Mouse (Mus musculus) stomach, embryonic 14.5 days (tissue): Measurements from ENCODE around the gene Brdt. TPM values are rescaled to one million over a fixed set of nuclear protein-coding genes. Genes with fewer than 3 reads are reported as not detected.

ENCODE experiments used
- ATAC-seq: fragments of 200-750 bp; cut with Nextera tagmentation; 2 replicates; pipeline ENCODE4 v1.8.0; 2017; ENCODE audit warnings: low read depth, moderate TSS enrichment; ENCODE audit not compliant: insufficient number of reproducible peaks, insufficient read depth, low FRiP score
- H3K27ac ChIP-seq: fragments of 300-500 bp; sonication (generic); 2 replicates; pipeline ENCODE4 v1.5.1; 2014; ENCODE audit warnings: mild to moderate bottlenecking, low read length, moderate library complexity, mixed read lengths
- H3K27me3 ChIP-seq: fragments of 300-500 bp; sonication (generic); 2 replicates; pipeline ENCODE4 v1.6.1; 2014; ENCODE audit warnings: low read length, control low read depth, mixed read lengths; ENCODE audit not compliant: control insufficient read depth, insufficient read depth
- H3K36me3 ChIP-seq: fragments of 300-500 bp; sonication (generic); 2 replicates; pipeline ENCODE4 v1.6.1; 2014; ENCODE audit warnings: mild to moderate bottlenecking, control low read depth, low read length, moderate library complexity, mixed read lengths; ENCODE audit not compliant: control insufficient read depth, insufficient read depth
- H3K4me1 ChIP-seq: fragments of 300-500 bp; sonication (generic); 2 replicates; pipeline ENCODE4 v1.6.1; 2014; ENCODE audit warnings: low read length, control low read depth, mixed read lengths; ENCODE audit not compliant: control insufficient read depth, insufficient read depth
- H3K4me2 ChIP-seq: fragments of 300-500 bp; sonication (generic); replicated peaks from 2 replicates; pipeline ENCODE4 v1.6.1; 2014; ENCODE audit warnings: low read depth, low read length, control low read depth
- H3K4me3 ChIP-seq: fragments of 300-500 bp; sonication (generic); 2 replicates; pipeline ENCODE4 v1.5.1; 2014; ENCODE audit warnings: low read depth, low read length, control low read depth
- H3K9ac ChIP-seq: fragments of 300-500 bp; sonication (generic); replicated peaks from 2 replicates; pipeline ENCODE4 v1.6.1; 2014; ENCODE audit warnings: low read depth, mild to moderate bottlenecking, control low read depth, low read length, moderate library complexity, mixed read lengths
- H3K9me3 ChIP-seq: fragments of 300-500 bp; sonication (generic); 2 replicates; pipeline ENCODE4 v1.6.1; 2016; ENCODE audit warnings: low read depth, low read length, control low read depth; ENCODE audit not compliant: control insufficient read depth
- WGBS: fragments of 180-500 bp; shearing (Covaris S2); extraction: QIAGEN DNeasy Blood & Tissue Kit; methylation state at CpG from one replicate; pipeline ENCODE4 v1.1.7; 2014; 5-methylcytosine and 5-hydroxymethylcytosine counted together
- polyA plus RNA-seq: library from polyadenylated mRNA; unstranded; fragments of >200 nt; fragmentation: Nextera tagmentation; extraction: Ambion mirVana; gene quantifications from 2 replicates; pipeline ENCODE4 v1.2.1, GENCODE M21; 2014

Brdt gene
- polyA plus RNA-seq, 1 experiment from 2014 or later: 2.5 TPM

DNA sequence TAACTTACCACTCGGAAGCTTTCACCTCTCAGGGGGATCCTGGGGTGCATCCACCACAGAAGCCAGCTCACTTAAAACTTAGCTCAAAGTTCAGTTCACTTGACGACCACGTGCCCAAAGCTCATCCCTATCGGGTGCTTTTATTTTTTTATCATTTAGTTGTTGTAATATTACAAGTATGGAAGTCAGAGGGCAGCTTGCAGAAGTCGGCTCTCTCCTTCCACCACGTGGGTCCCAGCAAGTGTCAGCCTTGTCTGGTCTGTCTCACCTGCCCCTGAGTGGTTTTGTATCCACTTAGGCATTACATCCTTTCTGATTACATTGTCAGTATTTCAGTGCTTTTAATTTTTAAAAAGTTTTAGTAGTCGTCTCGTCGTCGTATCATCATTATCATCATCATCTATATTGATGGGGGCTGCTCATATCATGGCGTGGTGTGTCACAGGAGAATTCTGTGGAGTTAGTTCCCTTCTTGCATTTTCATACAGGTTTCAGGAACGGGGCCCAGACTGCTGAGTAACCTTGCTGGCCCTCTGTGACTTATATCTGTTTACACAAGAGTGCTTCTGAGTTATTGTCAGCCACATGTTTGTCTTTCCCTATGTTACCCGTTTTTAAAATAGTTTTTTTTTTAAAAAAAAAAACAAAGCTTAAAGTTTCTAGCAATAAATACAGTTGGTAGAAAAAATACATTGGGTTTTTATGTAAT lies 26.7 kb upstream of the Brdt start:
- H3K4me3 ChIP-seq: no peak overlapping the region
- no peaks in the 10 kb centered on the region for H3K27me3 ChIP-seq
- WGBS: 44% methylated on average over 13 of the region's 13 CpGs
- no peak overlapping the region for H3K9ac ChIP-seq
- no peak overlapping the region for H3K4me2 ChIP-seq
- no peaks in the 10 kb centered on the region for H3K9me3 ChIP-seq
- H3K27ac ChIP-seq: no peak overlapping the region; the same call in 1 of the 2 replicates
- H3K4me1 ChIP-seq: 0 out of 2 replicates have a peak, but pooled peaks cover 2% of the 10 kb centered on the region
- no peak for ATAC-seq
- no peaks in the 10 kb centered on the region for H3K36me3 ChIP-seq

DNA sequence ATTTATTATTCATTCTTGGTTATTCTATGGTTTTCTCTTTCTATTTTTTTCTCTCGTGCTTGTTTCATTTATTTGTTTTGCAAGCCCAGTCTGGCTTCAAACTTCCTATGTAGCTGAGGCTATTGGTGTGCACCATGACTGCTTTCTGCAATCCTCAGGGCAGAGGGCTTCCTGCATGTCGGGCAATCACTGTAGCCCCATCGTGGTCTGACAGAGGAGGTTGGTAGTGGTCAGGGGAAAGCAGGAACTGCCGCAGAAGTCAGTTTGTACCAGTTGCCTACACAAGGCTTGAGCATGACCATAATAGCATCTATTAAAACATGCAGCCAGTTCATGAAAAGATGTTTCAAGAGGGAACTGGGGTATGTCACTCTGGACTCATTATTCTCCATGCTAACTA lies 23.5 kb upstream of the Brdt start:
- Histone ChIP-seq H3K9ac (no peak overlapping the region), H3K4me1 (0 out of 2 replicates have a peak, but pooled peaks cover 2% of the 10 kb centered on the region), H3K36me3 (no peaks in the 10 kb centered on the region), H3K9me3 (no peaks in the 10 kb centered on the region), H3K4me3 (no peak overlapping the region), H3K4me2 (no peak overlapping the region), H3K27ac (no peak overlapping the region), H3K27me3 (no peaks in the 10 kb centered on the region)
- 74% methylated on average over 4 of the region's 4 CpGs for WGBS
- ATAC-seq: no peak

DNA sequence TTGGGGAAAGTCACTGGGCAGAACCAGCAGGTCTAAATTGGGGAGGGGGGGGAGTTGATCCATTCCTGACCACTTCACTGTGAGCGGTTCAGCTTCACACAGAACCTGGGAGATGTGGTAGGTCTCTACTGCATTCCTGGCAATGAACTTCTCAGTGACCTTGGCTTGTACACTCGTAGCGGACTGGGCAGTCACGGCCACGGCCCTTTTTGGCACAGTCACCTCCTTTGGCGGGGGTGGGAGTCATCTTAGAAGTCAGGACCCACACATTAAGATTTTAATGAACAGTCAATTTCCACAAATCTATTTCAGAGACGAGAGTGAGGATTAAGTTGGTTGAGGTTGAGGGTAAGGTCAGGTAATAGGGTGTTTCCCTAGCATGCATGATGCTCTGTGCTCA lies 13.8 kb upstream of the Brdt start:
- Histone ChIP-seq H3K9ac (no peak overlapping the region), H3K4me3 (no peak overlapping the region), H3K27me3 (no peaks in the 10 kb centered on the region), H3K27ac (no peak overlapping the region), H3K9me3 (0 out of 2 replicates have a peak, but pooled peaks cover 4% of the 10 kb centered on the region), H3K36me3 (no peaks in the 10 kb centered on the region), H3K4me1 (no peaks in the 10 kb centered on the region), H3K4me2 (no peak overlapping the region)
- no peak for ATAC-seq
- WGBS: 91% methylated on average over 7 of the region's 7 CpGs

DNA sequence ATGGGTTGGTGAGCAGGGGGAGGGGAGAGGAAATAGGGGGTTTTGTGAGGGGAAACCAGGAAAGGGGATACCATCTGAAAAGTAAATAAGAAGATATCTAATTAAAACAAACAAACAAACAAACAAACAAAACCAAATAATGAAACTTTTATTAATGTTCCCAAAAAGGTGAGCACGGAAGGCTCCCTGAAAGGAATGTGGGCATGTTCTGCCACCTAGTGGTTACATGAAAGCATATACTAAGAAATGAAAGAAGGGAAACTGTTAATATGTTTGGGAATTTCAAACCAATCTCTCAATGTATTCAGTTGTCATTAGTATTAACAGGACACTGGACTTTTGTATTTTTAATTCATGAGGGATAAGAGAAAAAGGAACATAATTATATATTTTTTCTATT lies 10.3 kb upstream of the Brdt start:
- 9% methylated on average over 1 of the region's 1 CpGs for WGBS
- H3K4me1 ChIP-seq: no peaks in the 10 kb centered on the region
- H3K9me3 ChIP-seq: 0 out of 2 replicates have a peak, but pooled peaks cover 4% of the 10 kb centered on the region
- no peaks in the 10 kb centered on the region for H3K27me3 ChIP-seq
- ATAC-seq: no peak
- H3K36me3 ChIP-seq: no peaks in the 10 kb centered on the region
- H3K4me2 ChIP-seq: no peak overlapping the region
- H3K9ac ChIP-seq: no peak overlapping the region
- H3K27ac ChIP-seq: no peak overlapping the region
- H3K4me3 ChIP-seq: no peak overlapping the region

DNA sequence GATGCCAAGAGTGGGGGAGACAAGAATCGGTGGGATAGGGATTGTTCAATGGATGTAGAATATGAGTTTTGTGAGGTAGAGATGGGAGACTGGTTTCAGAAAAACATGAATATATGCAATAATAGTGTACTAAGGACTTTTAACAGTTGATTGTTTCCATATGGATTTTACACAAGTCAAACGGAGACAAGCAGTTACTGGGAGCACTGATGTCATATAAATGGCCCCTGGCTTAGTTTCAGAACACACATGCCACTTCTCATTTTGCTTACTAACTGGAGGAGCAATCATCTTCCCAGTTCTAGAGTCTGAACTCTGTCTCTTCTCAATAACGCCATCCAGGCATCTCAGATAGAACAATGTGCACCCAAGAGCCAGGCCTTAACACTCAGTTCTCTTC lies 9.4 kb downstream of the Brdt start:
- no peaks in the 10 kb centered on the region for H3K36me3 ChIP-seq
- no peaks in the 10 kb centered on the region for H3K27me3 ChIP-seq
- ATAC-seq: no peak
- no peak overlapping the region for H3K9ac ChIP-seq
- H3K9me3 ChIP-seq: no peaks in the 10 kb centered on the region
- H3K4me2 ChIP-seq: no peak overlapping the region
- no peak overlapping the region for H3K27ac ChIP-seq
- no peaks in the 10 kb centered on the region for H3K4me1 ChIP-seq
- WGBS: 64% methylated on average over 3 of the region's 3 CpGs
- no peak overlapping the region for H3K4me3 ChIP-seq

DNA sequence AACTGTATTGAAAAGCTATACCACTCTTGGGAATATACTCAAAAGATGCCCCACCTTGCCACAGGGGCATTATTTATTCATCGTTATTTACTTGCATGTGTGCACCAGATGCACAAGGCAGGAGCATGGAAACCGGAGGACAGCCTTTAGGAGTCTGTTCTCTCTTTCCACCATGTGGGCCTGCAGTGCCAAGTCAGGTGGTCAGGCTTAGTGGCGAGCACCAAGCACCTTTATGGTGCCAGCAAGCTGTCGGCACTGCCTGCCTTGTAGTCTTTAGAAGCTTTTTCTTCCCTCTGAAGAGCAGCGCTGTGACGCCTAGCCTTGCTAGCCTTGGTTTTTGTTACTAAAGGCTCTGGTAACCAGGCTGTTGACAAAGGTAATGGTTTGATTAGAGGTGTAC lies 11.9 kb downstream of the Brdt start:
- Histone ChIP-seq H3K4me3 (no peak overlapping the region), H3K4me1 (no peaks in the 10 kb centered on the region), H3K9me3 (no peaks in the 10 kb centered on the region), H3K27me3 (no peaks in the 10 kb centered on the region), H3K9ac (no peak overlapping the region), H3K4me2 (no peak overlapping the region), H3K36me3 (no peaks in the 10 kb centered on the region), H3K27ac (no peak overlapping the region)
- 89% methylated on average over 6 of the region's 6 CpGs for WGBS
- ATAC-seq: no peak

DNA sequence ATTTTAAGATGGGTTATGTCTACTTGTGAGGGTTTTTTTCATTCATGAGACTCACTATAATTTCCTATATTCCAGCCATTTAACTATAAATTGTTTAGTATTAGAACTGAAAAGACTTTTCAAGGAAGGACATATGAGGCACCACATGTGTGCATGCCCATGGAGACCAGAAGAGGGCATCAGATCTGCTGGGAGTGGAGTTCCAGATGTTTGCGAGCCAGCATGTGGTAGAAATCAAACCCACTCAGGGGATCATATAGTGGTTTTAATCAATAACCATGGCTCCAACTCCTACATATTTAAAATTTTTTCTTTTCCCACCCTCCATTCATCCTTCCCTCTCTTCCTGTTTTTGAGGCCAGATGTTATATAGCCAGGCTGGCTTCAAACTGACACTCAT lies 15.3 kb downstream of the Brdt start:
- 33% methylated on average over 1 of the region's 1 CpGs for WGBS
- Histone ChIP-seq H3K4me3 (no peak overlapping the region), H3K27ac (no peak overlapping the region)

DNA sequence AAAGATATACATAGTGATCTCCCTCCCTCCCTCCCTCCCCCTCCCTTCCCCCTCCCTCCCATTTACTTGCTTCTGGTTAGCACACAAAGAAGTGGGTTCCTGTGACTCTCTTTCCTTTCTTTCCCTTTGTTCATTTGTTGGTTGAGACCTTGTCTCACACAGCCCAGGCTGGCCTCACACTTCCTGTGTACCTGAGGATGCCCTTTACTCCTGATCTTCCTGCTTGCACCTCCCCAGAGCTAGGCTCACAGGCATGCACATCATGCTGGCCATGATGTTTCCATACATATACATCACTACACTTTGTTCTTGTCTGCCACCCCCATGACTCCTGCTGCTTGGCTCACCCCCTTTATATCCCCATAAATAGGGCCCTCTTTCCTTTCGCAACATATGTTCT lies 21.6 kb downstream of the Brdt start:
- Histone ChIP-seq H3K4me3 (no peak overlapping the region), H3K4me2 (no peak overlapping the region), H3K9ac (no peak overlapping the region), H3K9me3 (no peaks in the 10 kb centered on the region), H3K27me3 (no peaks in the 10 kb centered on the region), H3K27ac (no peak overlapping the region), H3K36me3 (no peaks in the 10 kb centered on the region), H3K4me1 (no peaks in the 10 kb centered on the region)
- 91% methylated on average over 1 of the region's 1 CpGs for WGBS
- no peak for ATAC-seq

More for the DNA sequence above, 15.3 kb downstream of the Brdt start:
- Histone ChIP-seq H3K36me3 (no peaks in the 10 kb centered on the region), H3K4me1 (no peaks in the 10 kb centered on the region), H3K27me3 (no peaks in the 10 kb centered on the region), H3K4me2 (no peak overlapping the region), H3K9me3 (no peaks in the 10 kb centered on the region), H3K9ac (no peak overlapping the region)
- no peak for ATAC-seq

DNA sequence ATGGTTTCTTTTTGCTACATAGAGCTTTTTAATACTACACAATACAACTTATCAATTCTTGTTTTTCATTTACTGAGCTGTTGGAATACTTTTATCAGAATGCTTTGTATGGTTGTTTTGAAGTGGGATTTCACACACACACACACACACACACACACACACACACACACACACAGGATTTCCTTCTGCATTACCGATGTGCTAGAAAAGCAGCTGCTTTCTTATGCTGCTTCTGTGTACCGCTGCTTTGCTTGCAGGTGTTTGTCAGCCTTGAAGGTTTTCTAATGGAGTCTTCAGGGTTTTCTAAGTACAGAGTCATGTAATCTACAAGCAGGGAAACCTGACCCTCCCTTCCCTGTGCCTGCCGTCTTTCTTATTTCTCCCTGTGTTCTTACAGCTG lies 23.0 kb downstream of the Brdt start:
- 52% methylated on average over 3 of the region's 3 CpGs for WGBS

More for the DNA sequence above, 23.0 kb downstream of the Brdt start:
- H3K9ac ChIP-seq: no peak overlapping the region
- no peak for ATAC-seq
- H3K36me3 ChIP-seq: no peaks in the 10 kb centered on the region
- H3K4me3 ChIP-seq: no peak overlapping the region
- H3K9me3 ChIP-seq: no peaks in the 10 kb centered on the region
- H3K4me1 ChIP-seq: no peaks in the 10 kb centered on the region
- H3K4me2 ChIP-seq: no peak overlapping the region
- no peak overlapping the region for H3K27ac ChIP-seq
- no peaks in the 10 kb centered on the region for H3K27me3 ChIP-seq
